Mouse (Mus musculus) cortical plate, adult 2 months (tissue): ENCODE measurements around the gene Clrn3.

Experiments
- CTCF ChIP-seq: fragments of 200-500 bp; IDR thresholded peaks from 2 replicates; pipeline ENCODE4 v1.5.1; 2011; ENCODE audit warnings: mild to moderate bottlenecking, control low read depth, low read length; ENCODE audit not compliant: insufficient read depth; ENCODE audit errors: extremely low read depth
- POLR2A ChIP-seq: fragments of 200-500 bp; IDR thresholded peaks from 2 replicates; pipeline ENCODE4 v1.6.1; 2011; ENCODE audit warnings: mild to moderate bottlenecking, low read length, control low read depth; ENCODE audit not compliant: insufficient read depth; ENCODE audit errors: extremely low read depth

GRCm38 (mm10) chr7:135553550-135553949 is 25.1 kb upstream of the Clrn3 start:
- TF ChIP-seq POLR2A (no peak), CTCF (no peak)
